Mouse (Mus musculus): ENCODE measurements around the gene Klhl29. TPM values are rescaled to one million over a fixed set of nuclear protein-coding genes. Genes with fewer than 3 reads are reported as not detected.
A peak's percentile ranks its signal among the peaks of the same experiment; 100 is the strongest.

Klhl29 gene
- 0.64 and 0.67 TPM in 2 replicates for polyA plus RNA-seq (2015; fragmentation: Nextera tagmentation; extraction: Ambion mirVana)

DNA sequence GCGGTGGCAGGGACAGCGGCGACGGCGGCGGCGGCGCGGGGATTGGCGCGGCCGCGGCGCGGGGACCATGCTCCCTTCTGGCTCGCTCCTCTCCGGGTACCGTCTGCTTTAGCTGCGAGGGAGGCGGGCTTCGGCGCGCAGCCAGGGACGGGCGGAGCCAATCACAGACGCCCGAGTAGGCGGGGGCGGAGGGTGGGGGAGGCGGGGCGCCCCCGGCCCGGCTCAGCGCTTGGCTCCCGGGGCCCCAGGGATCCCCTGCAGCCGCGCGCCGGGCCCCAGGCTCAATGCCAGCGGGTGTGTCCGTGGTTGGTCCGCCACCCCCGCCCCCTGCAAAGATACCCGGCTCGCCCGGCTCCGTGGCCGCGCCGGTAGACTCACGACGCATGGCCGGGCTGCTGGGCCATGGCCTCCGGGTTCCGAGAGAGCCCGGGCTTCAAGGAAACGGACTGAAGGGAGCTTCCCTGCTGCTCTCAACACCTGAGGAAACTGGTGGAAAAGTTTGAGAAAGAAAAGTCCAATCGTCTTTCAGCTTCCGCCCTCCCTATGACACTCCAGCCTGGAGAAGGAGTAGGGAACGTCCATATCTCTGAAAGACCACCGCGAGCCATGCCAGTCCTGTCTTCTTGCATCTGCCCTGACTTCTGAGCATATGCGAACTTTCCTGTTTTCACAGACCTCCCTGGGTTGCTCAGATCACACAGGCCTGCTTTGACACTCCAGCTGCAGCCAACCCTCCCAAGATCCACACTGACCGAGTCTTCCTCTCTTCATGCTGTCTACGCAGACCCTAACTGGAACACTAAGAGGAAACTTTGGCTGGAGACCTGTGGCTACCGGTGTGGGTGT lies at the start of gene Klhl29:
Gene Klhl29, minus strand, starts transcription at position 67 of the 846 bp plus-strand sequence.
- DNase-seq (ENCODE audit: low spot score) (peak; percentile 83), ATAC-seq (ENCODE audit: low FRiP score, low TSS enrichment) (peak; percentile 85)
- Histone ChIP-seq H3K4me2 (replicated peaks; ENCODE audit: low read depth) (peak within 1 kb of the TSS; percentile 94), H3K27ac (replicated peaks) (peak within 1 kb of the TSS; percentile 61; the same call in 1 of the 2 replicates), H3K9ac (ENCODE audit: low read length) (peak within 1 kb of the TSS; percentile 66), H3K9me3 (ENCODE audit: control insufficient read depth, low read length) (no peaks in the 10 kb centered on the region), H3K27me3 (ENCODE audit: control insufficient read depth, insufficient read depth, low read length) (no peaks in the 10 kb centered on the region), H3K36me3 (ENCODE audit: control insufficient read depth, insufficient read depth, low read length) (no peaks in the 10 kb centered on the region), H3K4me1 (replicated peaks; ENCODE audit: control insufficient read depth, insufficient read depth) (no peaks in the 10 kb centered on the region), H3K4me3 (ENCODE audit: low read depth, low read length) (peak within 1 kb of the TSS; percentile 63)
- TF ChIP-seq CTCF (IDR thresholded peaks at IDR 0.05; ENCODE audit: low read depth) (no peak), EP300 (optimal IDR thresholded peaks at IDR 0.05) (no peak)
- 2% methylated on average over 55 of the region's 66 CpGs for WGBS

DNA sequence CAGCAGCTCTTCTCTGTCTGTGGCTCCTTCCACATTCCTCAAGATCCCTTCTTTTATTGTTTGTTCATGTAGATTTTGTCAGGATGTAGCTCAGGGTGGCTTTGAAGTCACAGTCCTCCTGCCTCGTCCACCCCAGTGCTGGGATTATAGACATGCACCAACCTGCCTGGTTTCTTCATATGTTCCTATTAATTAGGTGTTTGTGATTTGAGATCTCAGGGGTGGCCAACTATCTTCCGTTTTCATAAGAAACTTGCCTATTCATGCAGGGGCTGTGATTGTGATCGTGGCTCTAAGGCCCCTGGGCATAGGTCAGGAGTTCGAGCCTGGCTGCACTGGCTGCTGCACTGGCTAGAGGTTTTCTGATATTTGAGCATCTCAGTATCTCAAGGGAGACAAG lies 49.8 kb upstream of the Klhl29 start:
- H3K4me2 ChIP-seq (replicated peaks; ENCODE audit: low read depth): no peak overlapping the region
- H3K4me3 ChIP-seq (ENCODE audit: low read depth, low read length): no peak overlapping the region
- no peaks in the 10 kb centered on the region for H3K9me3 ChIP-seq (ENCODE audit: control insufficient read depth, low read length)
- H3K9ac ChIP-seq (ENCODE audit: low read length): no peak overlapping the region
- no peak for ATAC-seq (ENCODE audit: low FRiP score, low TSS enrichment)
- no peaks in the 10 kb centered on the region for H3K27me3 ChIP-seq (ENCODE audit: control insufficient read depth, insufficient read depth, low read length)
- no peak for DNase-seq (ENCODE audit: low spot score)
- no peak for TF ChIP-seq EP300 (optimal IDR thresholded peaks at IDR 0.05)
- no peak for TF ChIP-seq CTCF (IDR thresholded peaks at IDR 0.05; ENCODE audit: low read depth)
- no peak overlapping the region for H3K27ac ChIP-seq (replicated peaks)
- H3K4me1 ChIP-seq (replicated peaks; ENCODE audit: control insufficient read depth, insufficient read depth): no peaks in the 10 kb centered on the region
- 64% methylated on average over 4 of the region's 4 CpGs for WGBS
- H3K36me3 ChIP-seq (ENCODE audit: control insufficient read depth, insufficient read depth, low read length): no peaks in the 10 kb centered on the region

DNA sequence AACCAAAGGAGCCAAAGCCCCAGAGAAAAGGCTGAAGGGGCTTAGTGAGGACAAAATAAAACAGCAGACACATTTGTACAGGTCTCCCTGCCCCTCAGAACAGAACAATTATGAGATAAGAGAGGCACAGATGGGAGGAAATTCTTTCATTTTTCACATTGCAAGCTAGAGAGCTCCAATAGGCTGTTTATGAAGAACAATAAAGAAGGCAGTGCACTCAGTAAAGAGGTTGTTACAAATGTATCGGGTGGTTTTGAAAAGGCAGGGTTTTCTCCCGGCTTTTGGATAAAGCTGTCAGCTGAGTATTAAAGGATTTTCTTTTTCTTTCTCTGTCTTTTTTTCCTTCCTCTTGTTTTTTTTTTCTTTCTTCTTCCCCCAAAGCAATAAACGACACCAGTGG lies 40.3 kb upstream of the Klhl29 start:
- no peaks in the 10 kb centered on the region for H3K27me3 ChIP-seq (ENCODE audit: control insufficient read depth, insufficient read depth, low read length)
- 33% methylated on average over 3 of the region's 3 CpGs for WGBS

DNA sequence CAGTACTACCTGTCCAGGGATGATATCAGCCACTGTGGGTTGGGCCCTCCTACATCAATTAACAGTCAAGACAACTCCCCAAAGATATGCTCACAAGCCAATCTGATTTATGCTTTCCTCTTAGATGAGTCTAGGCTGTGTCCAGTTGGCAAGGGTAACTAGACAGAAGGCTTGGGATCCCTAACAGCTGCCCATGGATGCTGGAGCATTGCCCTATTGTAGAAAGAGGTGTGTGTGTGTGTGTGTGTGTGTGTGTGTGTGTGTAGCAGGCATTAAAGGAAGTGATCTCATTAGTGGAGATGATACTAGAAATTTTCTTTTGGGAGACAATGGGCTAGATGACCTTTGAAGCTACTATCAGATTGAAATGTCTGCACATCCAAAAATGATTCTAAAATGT lies 38.5 kb upstream of the Klhl29 start:
- H3K4me2 ChIP-seq (replicated peaks; ENCODE audit: low read depth): no peak overlapping the region
- no peaks in the 10 kb centered on the region for H3K9me3 ChIP-seq (ENCODE audit: control insufficient read depth, low read length)
- TF ChIP-seq CTCF (IDR thresholded peaks at IDR 0.05; ENCODE audit: low read depth): no peak
- no peak for TF ChIP-seq EP300 (optimal IDR thresholded peaks at IDR 0.05)
- H3K9ac ChIP-seq (ENCODE audit: low read length): no peak overlapping the region
- no peak overlapping the region for H3K4me3 ChIP-seq (ENCODE audit: low read depth, low read length)
- no peak for DNase-seq (ENCODE audit: low spot score)
- no peaks in the 10 kb centered on the region for H3K4me1 ChIP-seq (replicated peaks; ENCODE audit: control insufficient read depth, insufficient read depth)
- ATAC-seq (ENCODE audit: low FRiP score, low TSS enrichment): no peak
- no peak overlapping the region for H3K27ac ChIP-seq (replicated peaks)
- H3K36me3 ChIP-seq (ENCODE audit: control insufficient read depth, insufficient read depth, low read length): no peaks in the 10 kb centered on the region
- H3K27me3 ChIP-seq (ENCODE audit: control insufficient read depth, insufficient read depth, low read length): no peaks in the 10 kb centered on the region

More for the DNA sequence above, 40.3 kb upstream of the Klhl29 start:
- no peak overlapping the region for H3K9ac ChIP-seq (ENCODE audit: low read length)
- no peak for TF ChIP-seq EP300 (optimal IDR thresholded peaks at IDR 0.05)
- no peak for TF ChIP-seq CTCF (IDR thresholded peaks at IDR 0.05; ENCODE audit: low read depth)
- H3K9me3 ChIP-seq (ENCODE audit: control insufficient read depth, low read length): no peaks in the 10 kb centered on the region
- DNase-seq (ENCODE audit: low spot score): no peak
- H3K4me3 ChIP-seq (ENCODE audit: low read depth, low read length): no peak overlapping the region
- no peaks in the 10 kb centered on the region for H3K4me1 ChIP-seq (replicated peaks; ENCODE audit: control insufficient read depth, insufficient read depth)
- H3K4me2 ChIP-seq (replicated peaks; ENCODE audit: low read depth): no peak overlapping the region
- no peak for ATAC-seq (ENCODE audit: low FRiP score, low TSS enrichment)
- no peak overlapping the region for H3K27ac ChIP-seq (replicated peaks)
- no peaks in the 10 kb centered on the region for H3K36me3 ChIP-seq (ENCODE audit: control insufficient read depth, insufficient read depth, low read length)

DNA sequence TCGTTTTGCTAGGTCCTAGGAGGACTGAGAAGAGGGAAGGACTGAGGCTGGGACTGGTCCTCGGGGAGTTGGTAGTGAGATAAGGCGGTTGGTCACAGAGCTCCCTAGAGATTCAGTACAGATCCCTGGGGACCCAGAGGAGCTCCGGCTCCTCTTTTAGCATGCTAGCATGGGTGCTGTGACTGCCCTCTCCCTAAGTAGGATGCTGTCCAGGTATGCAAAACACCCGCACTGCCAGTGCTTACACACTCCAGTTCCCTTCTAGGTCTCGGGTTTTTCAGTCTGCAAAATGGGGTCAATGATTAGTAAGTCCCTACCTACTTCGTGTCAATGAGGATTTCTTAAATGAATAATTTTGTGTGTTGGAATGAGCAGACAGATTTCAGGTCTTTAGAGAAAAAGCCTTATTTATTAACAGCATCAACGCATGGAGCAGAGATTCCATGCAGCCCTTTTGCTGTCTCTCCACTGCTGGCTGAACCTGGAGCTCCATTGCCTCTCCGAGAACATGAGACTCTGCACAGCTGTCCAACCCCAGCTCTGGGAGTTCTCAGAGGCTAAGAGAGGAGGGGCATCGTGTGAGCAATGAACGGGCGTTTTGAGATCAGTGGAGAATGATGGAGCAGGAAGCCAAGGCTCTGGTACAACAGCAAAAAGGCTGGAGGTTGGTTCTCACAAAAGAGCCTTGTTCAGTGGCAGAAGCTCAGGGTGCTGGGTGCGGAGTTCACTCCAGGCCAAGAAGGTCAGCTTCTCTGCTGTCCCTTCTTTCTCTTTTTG lies 36.5 kb upstream of the Klhl29 start:
- no peak overlapping the region for H3K4me2 ChIP-seq (replicated peaks; ENCODE audit: low read depth)
- TF ChIP-seq EP300 (optimal IDR thresholded peaks at IDR 0.05): no peak
- no peak for TF ChIP-seq CTCF (IDR thresholded peaks at IDR 0.05; ENCODE audit: low read depth)
- no peaks in the 10 kb centered on the region for H3K4me1 ChIP-seq (replicated peaks; ENCODE audit: control insufficient read depth, insufficient read depth)
- no peak overlapping the region for H3K27ac ChIP-seq (replicated peaks)
- no peaks in the 10 kb centered on the region for H3K36me3 ChIP-seq (ENCODE audit: control insufficient read depth, insufficient read depth, low read length)
- H3K9me3 ChIP-seq (ENCODE audit: control insufficient read depth, low read length): no peaks in the 10 kb centered on the region
- ATAC-seq (ENCODE audit: low FRiP score, low TSS enrichment): no peak
- H3K9ac ChIP-seq (ENCODE audit: low read length): no peak overlapping the region
- no peak overlapping the region for H3K4me3 ChIP-seq (ENCODE audit: low read depth, low read length)
- WGBS: 61% methylated on average over 13 of the region's 13 CpGs
- no peak for DNase-seq (ENCODE audit: low spot score)
- H3K27me3 ChIP-seq (ENCODE audit: control insufficient read depth, insufficient read depth, low read length): no peaks in the 10 kb centered on the region
